Mouse (Mus musculus): ENCODE measurements at regions not wholly inside any gene's neighbourhood (a gene's known extent, or its start where the extent isn't known, plus 50 kb on each side); places are given as distances from the start of the nearest gene placed in this dataset.

DNA sequence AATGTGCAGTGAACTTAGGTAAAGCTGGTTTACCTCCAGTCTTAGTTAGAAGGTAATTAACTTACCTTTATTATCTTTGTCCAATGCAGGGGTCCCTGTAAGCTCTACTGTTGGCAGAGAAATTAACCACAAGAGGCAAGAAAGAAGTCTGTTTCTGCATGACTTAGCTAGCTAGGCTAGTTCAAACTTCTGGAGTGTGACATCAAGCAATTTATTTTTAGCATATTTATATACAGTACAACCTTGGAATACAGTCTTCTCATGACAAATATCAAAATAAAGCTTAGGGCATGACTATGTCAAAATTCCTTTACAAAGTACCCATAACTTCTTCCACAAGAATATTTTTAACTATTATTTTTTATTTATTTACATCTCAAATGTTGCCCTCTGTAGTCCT, 1156.9 kb downstream of the Slc22a22 start:
- ATAC-seq (replicated peaks; ENCODE audit: low FRiP score, low read depth), result no peak

DNA sequence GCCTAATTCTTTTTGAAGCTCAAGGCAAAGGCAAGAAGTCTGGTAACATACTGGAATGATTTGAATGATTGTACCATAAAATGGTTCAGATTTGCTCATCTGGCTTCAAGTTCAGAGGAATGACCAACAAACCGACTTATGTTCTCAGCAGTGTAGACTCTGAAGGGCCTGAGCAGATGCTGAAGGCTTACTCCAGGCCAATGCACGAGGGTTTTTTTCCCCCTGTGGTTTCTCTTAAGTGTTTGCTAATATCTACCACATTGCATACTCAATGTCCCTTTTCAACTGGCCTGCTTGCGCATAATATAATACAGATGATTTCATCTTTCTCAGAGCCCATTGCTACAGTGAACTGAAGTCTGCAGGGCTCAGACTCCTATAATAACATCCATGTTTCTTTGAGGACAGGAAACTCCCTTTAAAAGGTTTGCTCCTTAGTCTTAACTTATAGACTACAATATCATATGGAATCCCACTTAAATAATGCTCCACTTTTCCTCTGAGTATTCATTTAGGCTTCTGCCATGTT, 1182.5 kb downstream of the Slc22a22 start:
- H3K9me3 ChIP-seq (replicated peaks; ENCODE audit: low read length), result no peaks in the 10 kb centered on the region
- H3K4me2 ChIP-seq (ENCODE audit: low read length), result no peak overlapping the region
- no peak overlapping the region for H3K9ac ChIP-seq (ENCODE audit: low read depth, low read length)
- H3K36me3 ChIP-seq (ENCODE audit: insufficient read depth, low read length), result no peaks in the 10 kb centered on the region
- TF ChIP-seq CTCF (IDR thresholded peaks at IDR 0.05; ENCODE audit: low read depth), result no peak
- no peaks in the 10 kb centered on the region for H3K27me3 ChIP-seq (ENCODE audit: insufficient read depth, low read length)
- no peak overlapping the region for H3K4me3 ChIP-seq (replicated peaks; ENCODE audit: low read depth, low read length)
- no peak overlapping the region for H3K27ac ChIP-seq
- no peaks in the 10 kb centered on the region for H3K4me1 ChIP-seq (replicated peaks; ENCODE audit: insufficient read depth, low read length)
- WGBS, result 74% methylated on average over 3 of the region's 3 CpGs
- ATAC-seq (replicated peaks; ENCODE audit: low FRiP score, low read depth) (no peak), DNase-seq (ENCODE audit: low spot score) (no peak)

More for the DNA sequence above, 1156.9 kb downstream of the Slc22a22 start:
- no peaks in the 10 kb centered on the region for H3K4me1 ChIP-seq (replicated peaks; ENCODE audit: insufficient read depth, low read length)
- H3K27ac ChIP-seq, result no peak overlapping the region
- no peaks in the 10 kb centered on the region for H3K9me3 ChIP-seq (replicated peaks; ENCODE audit: low read length)
- no peaks in the 10 kb centered on the region for H3K36me3 ChIP-seq (ENCODE audit: insufficient read depth, low read length)
- no peak overlapping the region for H3K4me3 ChIP-seq (replicated peaks; ENCODE audit: low read depth, low read length)
- H3K27me3 ChIP-seq (ENCODE audit: insufficient read depth, low read length), result no peaks in the 10 kb centered on the region
- no peak overlapping the region for H3K9ac ChIP-seq (ENCODE audit: low read depth, low read length)
- TF ChIP-seq CTCF (IDR thresholded peaks at IDR 0.05; ENCODE audit: low read depth), result no peak
- no peak for DNase-seq (ENCODE audit: low spot score)
- H3K4me2 ChIP-seq (ENCODE audit: low read length), result no peak overlapping the region

DNA sequence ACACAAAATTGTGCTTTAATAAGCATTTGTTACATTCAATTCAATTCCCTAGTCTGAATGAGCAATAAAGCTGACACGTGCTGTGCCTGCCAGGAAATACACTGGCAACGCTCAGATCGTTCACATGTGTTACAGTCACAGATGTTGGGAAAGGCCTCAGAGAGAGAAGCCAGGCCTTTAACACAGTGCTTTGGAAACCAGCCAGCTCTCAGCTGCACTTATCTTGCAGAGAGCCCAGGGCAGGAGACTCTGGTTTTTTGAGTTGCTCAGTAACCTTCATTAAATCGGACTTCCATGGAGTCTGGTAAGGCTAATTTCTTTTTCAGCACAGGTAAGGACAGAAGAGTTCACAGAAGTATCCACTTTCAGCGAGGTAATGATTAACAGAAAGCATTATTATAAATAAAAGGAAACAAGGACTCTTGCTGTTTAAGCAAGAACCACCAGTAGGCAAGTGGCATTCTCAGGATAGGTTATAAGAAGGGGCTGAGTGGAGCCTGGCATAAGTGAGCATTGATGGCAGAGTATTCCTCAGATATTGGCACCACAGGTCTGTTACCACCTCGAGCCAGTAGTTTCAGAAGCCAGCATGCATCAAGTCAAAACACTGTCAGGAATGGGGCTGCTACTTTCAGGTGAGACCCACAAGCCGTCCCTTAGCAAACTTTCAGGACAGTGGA, 1198.7 kb downstream of the Slc22a22 start:
- H3K4me1 ChIP-seq (replicated peaks; ENCODE audit: insufficient read depth, low read length), result 0 out of 2 replicates have a peak, but pooled peaks cover 3% of the 10 kb centered on the region
- no peak for TF ChIP-seq CTCF (IDR thresholded peaks at IDR 0.05; ENCODE audit: low read depth)
- no peaks in the 10 kb centered on the region for H3K27me3 ChIP-seq (ENCODE audit: insufficient read depth, low read length)
- H3K9me3 ChIP-seq (replicated peaks; ENCODE audit: low read length), result no peaks in the 10 kb centered on the region
- H3K9ac ChIP-seq (ENCODE audit: low read depth, low read length), result no peak overlapping the region
- peak; percentile 60 for DNase-seq (ENCODE audit: low spot score)
- no peak overlapping the region for H3K4me3 ChIP-seq (replicated peaks; ENCODE audit: low read depth, low read length)
- WGBS, result 34% methylated on average over 7 of the region's 7 CpGs
- no peak overlapping the region for H3K27ac ChIP-seq
- no peak overlapping the region for H3K4me2 ChIP-seq (ENCODE audit: low read length)
- ATAC-seq (replicated peaks; ENCODE audit: low FRiP score, low read depth), result peak; percentile 66
- H3K36me3 ChIP-seq (ENCODE audit: insufficient read depth, low read length), result no peaks in the 10 kb centered on the region

DNA sequence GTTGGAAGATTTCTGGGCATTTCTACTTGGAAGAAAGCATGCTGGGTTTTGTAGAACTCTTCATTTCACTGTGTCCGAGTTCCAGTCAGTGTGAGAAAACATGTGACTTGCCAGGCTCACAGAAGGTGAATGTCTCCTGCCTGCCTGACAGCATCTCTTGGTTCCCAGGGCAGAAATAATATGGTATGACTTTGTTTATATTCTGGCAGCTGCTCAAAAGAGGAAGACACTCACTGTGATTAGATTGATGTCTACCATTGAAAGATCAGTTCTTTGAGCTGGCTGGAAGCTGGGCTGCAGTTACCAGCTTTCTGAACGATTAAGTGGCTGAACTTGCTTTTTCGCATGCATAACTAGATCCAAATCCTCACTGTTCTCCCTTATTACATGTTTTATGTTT, 1199.4 kb downstream of the Slc22a22 start:
- ATAC-seq (replicated peaks; ENCODE audit: low FRiP score, low read depth) (no peak), DNase-seq (ENCODE audit: low spot score) (no peak)
- no peak overlapping the region for H3K27ac ChIP-seq

DNA sequence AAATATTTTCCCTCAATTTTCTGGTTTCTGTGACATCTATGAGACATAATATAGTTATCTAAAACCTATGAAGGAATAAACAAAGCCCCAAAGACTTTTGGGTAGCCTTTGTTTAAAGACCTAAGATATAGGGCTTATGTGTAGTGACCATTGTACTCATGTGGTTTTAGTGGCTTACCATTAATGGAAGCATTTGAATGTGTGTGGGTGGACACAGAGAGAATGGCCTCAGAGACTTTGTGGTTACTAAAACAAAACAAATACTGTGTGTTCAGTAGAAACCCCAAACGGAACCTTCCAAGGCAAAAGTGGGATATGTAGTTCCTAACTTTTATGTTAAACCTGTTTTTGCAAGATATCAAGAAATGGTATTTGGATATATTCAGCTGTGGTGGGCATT, 1228.7 kb downstream of the Slc22a22 start:
- WGBS, result 79% methylated on average over 1 of the region's 1 CpGs
- Histone ChIP-seq H3K36me3 (ENCODE audit: insufficient read depth, low read length) (no peaks in the 10 kb centered on the region), H3K9ac (ENCODE audit: low read depth, low read length) (no peak overlapping the region), H3K9me3 (replicated peaks; ENCODE audit: low read length) (no peaks in the 10 kb centered on the region), H3K27ac (no peak overlapping the region), H3K27me3 (ENCODE audit: insufficient read depth, low read length) (no peaks in the 10 kb centered on the region), H3K4me1 (replicated peaks; ENCODE audit: insufficient read depth, low read length) (no peaks in the 10 kb centered on the region), H3K4me3 (replicated peaks; ENCODE audit: low read depth, low read length) (no peak overlapping the region), H3K4me2 (ENCODE audit: low read length) (no peak overlapping the region)
- ATAC-seq (replicated peaks; ENCODE audit: low FRiP score, low read depth) (no peak), DNase-seq (ENCODE audit: low spot score) (no peak)
- TF ChIP-seq CTCF (IDR thresholded peaks at IDR 0.05; ENCODE audit: low read depth), result no peak

More for the DNA sequence above, 1199.4 kb downstream of the Slc22a22 start:
- Histone ChIP-seq H3K4me1 (replicated peaks; ENCODE audit: insufficient read depth, low read length) (0 out of 2 replicates have a peak, but pooled peaks cover 3% of the 10 kb centered on the region), H3K4me2 (ENCODE audit: low read length) (no peak overlapping the region), H3K9me3 (replicated peaks; ENCODE audit: low read length) (no peaks in the 10 kb centered on the region), H3K9ac (ENCODE audit: low read depth, low read length) (no peak overlapping the region), H3K36me3 (ENCODE audit: insufficient read depth, low read length) (no peaks in the 10 kb centered on the region), H3K27me3 (ENCODE audit: insufficient read depth, low read length) (no peaks in the 10 kb centered on the region), H3K4me3 (replicated peaks; ENCODE audit: low read depth, low read length) (no peak overlapping the region)
- 44% methylated on average over 3 of the region's 3 CpGs for WGBS
- TF ChIP-seq CTCF (IDR thresholded peaks at IDR 0.05; ENCODE audit: low read depth), result no peak

DNA sequence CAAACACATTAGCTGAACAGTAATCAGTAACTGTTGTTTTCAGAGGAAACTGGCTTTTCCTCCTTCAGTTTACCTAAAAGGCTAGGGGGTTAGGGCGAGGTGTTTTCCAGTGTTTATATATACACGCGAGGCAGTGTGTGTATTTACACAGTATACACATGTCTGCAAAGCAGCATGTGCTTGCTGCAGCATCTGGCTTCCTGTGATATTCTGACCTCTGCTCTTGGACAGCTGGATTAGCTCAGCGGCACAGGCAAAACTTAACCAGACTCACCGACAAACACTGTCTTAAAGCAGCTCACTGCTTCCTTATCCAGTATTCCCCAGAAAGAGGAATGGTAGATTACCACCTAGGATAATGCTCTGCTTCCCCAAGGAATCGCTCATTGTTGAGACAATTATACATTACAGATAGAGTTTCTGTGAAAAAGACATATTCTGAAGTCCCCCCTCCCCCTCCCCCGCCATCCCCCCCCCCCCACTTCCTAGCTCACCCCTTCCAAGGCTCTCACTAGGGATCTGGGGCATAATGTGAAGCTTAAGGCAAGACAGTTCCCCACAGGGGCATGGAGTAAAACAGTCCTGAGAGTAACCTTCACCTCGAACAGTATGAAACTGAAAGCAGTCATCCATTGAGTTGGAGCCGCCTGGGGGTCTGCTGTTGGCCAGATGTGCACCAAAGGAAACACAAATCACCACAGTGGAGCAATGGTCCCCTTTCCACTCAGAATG, 1233.3 kb downstream of the Slc22a22 start:
- H3K4me2 ChIP-seq (ENCODE audit: low read length), result no peak overlapping the region
- no peaks in the 10 kb centered on the region for H3K27me3 ChIP-seq (ENCODE audit: insufficient read depth, low read length)
- ATAC-seq (replicated peaks; ENCODE audit: low FRiP score, low read depth) (peak; percentile 52; the same call in 1 of the 2 replicates), DNase-seq (ENCODE audit: low spot score) (peak; percentile 58)
- H3K4me3 ChIP-seq (replicated peaks; ENCODE audit: low read depth, low read length), result no peak overlapping the region
- no peaks in the 10 kb centered on the region for H3K9me3 ChIP-seq (replicated peaks; ENCODE audit: low read length)
- no peaks in the 10 kb centered on the region for H3K36me3 ChIP-seq (ENCODE audit: insufficient read depth, low read length)
- no peaks in the 10 kb centered on the region for H3K4me1 ChIP-seq (replicated peaks; ENCODE audit: insufficient read depth, low read length)
- TF ChIP-seq CTCF (IDR thresholded peaks at IDR 0.05; ENCODE audit: low read depth), result no peak
- WGBS, result 31% methylated on average over 9 of the region's 9 CpGs
- H3K27ac ChIP-seq, result no peak overlapping the region
- H3K9ac ChIP-seq (ENCODE audit: low read depth, low read length), result no peak overlapping the region
